Mouse (Mus musculus) cortical plate, adult 2 months (tissue): ENCODE measurements at regions not wholly inside any gene's neighbourhood (a gene's known extent, or its start where the extent isn't known, plus 50 kb on each side); places are given as distances from the start of the nearest gene placed in this dataset.

Experiments
- CTCF ChIP-seq: fragments of 200-500 bp; IDR thresholded peaks from 2 replicates; pipeline ENCODE4 v1.5.1; 2011; ENCODE audit warnings: mild to moderate bottlenecking, control low read depth, low read length; ENCODE audit not compliant: insufficient read depth; ENCODE audit errors: extremely low read depth
- POLR2A ChIP-seq: fragments of 200-500 bp; IDR thresholded peaks from 2 replicates; pipeline ENCODE4 v1.6.1; 2011; ENCODE audit warnings: mild to moderate bottlenecking, low read length, control low read depth; ENCODE audit not compliant: insufficient read depth; ENCODE audit errors: extremely low read depth

DNA sequence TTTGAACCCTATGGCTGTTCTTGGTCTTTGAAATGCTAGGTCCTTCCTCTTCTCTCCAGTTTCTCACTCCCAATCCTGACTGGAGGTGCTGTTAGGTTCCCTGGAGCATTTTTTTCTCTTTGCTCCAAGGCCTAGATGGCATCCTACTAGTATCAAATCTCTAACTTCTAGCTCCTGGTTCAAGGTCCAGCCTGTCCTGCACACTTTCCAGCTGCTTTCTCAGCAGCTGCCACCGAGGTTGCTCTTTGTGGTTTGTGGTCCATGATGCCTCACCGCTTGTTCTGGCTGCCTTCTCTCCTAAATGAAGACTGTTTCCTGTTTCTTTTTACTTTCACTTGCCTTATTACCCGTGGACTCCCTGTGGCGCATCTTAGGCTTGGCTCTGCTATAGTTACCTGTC lies 66.4 kb downstream of the 4930564D02Rik start:
- no peak for TF ChIP-seq POLR2A
- no peak for TF ChIP-seq CTCF
